Mouse (Mus musculus) heart, postnatal 0 days (tissue): ENCODE data around the gene Scgb1a1.

Source experiments
- CTCF ChIP-seq: IDR thresholded peaks from 2 replicates; pipeline ENCODE4 v1.5.1; 2016; ENCODE audit warnings: antibody characterized with exemption, control low read depth, low read depth
- EP300 ChIP-seq: IDR thresholded peaks from 2 replicates; pipeline ENCODE4 v1.6.1; 2016; ENCODE audit warnings: antibody characterized with exemption, low read depth

- TF ChIP-seq EP300 (no peak), CTCF (no peak)
Measured at GRCm38 (mm10) chr19:9122390-9122789, 34.6 kb upstream of the Scgb1a1 start.
